Mouse (Mus musculus) forebrain, embryonic 15.5 days (tissue): Measurements from ENCODE around the gene Dapk2. TPM values are rescaled to one million over a fixed set of nuclear protein-coding genes. Genes with fewer than 3 reads are reported as not detected.

Experiments used
- ATAC-seq: fragments of 200-750 bp; cut with Nextera tagmentation; replicated peaks from 2 replicates; pipeline ENCODE4 v1.8.0; 2017; ENCODE audit warnings: mild to moderate bottlenecking, moderate TSS enrichment, moderate library complexity
- H3K27ac ChIP-seq: fragments of 300-500 bp; sonication (generic); replicated peaks from 2 replicates; pipeline ENCODE4 v1.5.1; 2015; ENCODE audit warnings: mild to moderate bottlenecking, inconsistent platforms
- H3K27me3 ChIP-seq: fragments of 300-500 bp; sonication (generic); 2 replicates; pipeline ENCODE4 v1.6.1; 2015; ENCODE audit warnings: inconsistent platforms
- H3K36me3 ChIP-seq: fragments of 300-500 bp; sonication (generic); 2 replicates; pipeline ENCODE4 v1.6.1; 2015; ENCODE audit warnings: mild to moderate bottlenecking, inconsistent platforms
- H3K4me1 ChIP-seq: fragments of 300-500 bp; sonication (generic); 2 replicates; pipeline ENCODE4 v1.6.1; 2015; ENCODE audit warnings: inconsistent platforms
- H3K4me2 ChIP-seq: fragments of 300-500 bp; sonication (generic); replicated peaks from 2 replicates; pipeline ENCODE4 v1.6.1; 2015; ENCODE audit warnings: mild to moderate bottlenecking, inconsistent platforms
- H3K4me3 ChIP-seq: fragments of 300-500 bp; sonication (generic); 2 replicates; pipeline ENCODE4 v1.5.1; 2015; ENCODE audit warnings: mild to moderate bottlenecking, inconsistent platforms
- H3K9ac ChIP-seq: fragments of 300-500 bp; sonication (generic); replicated peaks from 2 replicates; pipeline ENCODE4 v1.6.1; 2015; ENCODE audit warnings: mild to moderate bottlenecking, inconsistent platforms
- H3K9me3 ChIP-seq: fragments of 300-500 bp; sonication (generic); 2 replicates; pipeline ENCODE4 v1.6.1; 2016; ENCODE audit warnings: inconsistent platforms
- WGBS: fragments of 180-500 bp; shearing (Covaris S2); methylation state at CpG from one replicate; pipeline ENCODE4 v1.1.7; 2015; ENCODE audit warnings: mixed read lengths; 5-methylcytosine and 5-hydroxymethylcytosine counted together
- polyA plus RNA-seq: library from polyadenylated mRNA; unstranded; fragments of >200 nt; fragmentation: Nextera tagmentation; extraction: Ambion mirVana; gene quantifications from 2 replicates; pipeline ENCODE4 v1.2.1, GENCODE M21; 2015

Gene Dapk2
- polyA plus RNA-seq, result 1.4 and 1.8 TPM in 2 replicates

DNA sequence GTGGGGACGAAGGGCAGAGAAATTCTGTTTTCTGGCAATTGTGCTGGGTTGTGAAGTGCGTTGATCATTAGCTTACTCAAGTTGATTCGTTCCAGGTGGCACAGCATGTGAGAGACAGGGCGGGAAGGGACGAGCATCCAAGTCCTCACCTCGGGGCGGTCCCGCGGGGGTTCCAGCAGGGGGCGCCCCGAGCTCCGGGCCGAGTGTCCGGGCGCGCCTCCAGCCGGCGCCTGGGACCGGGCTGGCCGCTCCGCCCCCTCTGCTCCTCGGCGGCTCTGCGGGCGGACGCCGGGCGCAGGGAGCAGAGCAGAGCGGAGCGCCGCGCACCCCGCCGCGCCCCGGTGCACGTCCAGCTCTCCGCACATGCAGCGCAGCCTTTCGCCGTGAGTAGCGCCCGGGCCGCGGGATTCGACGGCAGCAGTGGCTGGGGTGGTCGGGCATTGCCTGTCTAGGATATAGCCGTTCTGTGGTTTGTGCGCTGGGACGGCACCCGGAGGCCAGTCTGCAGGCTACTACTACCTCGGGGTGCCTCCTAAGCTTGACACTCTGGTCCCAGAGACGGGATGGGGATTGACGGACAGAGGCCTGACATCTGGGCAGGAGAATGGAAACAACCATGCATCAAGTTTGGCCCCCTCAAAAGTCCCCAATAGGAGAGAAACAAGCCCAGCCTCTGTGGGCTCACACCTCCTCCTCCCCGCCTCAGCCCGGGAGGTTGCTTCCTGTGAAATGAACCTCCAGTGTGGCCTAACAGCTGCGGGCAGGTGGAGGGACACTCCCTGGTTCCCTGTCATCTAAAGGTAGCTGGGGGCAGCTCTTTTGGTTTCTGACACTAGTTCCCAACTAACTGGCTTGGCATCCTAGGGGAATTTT, at the start of gene Dapk2:
Gene Dapk2 (plus strand): TSS at position 266 of the 873 bp plus-strand sequence.
- H3K9ac ChIP-seq, result no peak within 1 kb of the TSS
- no peaks in the 10 kb centered on the region for H3K9me3 ChIP-seq
- H3K36me3 ChIP-seq, result no peaks in the 10 kb centered on the region
- H3K27me3 ChIP-seq, result peaks cover 7% of the 10 kb centered on the region; the same call in 1 of the 2 replicates
- peak within 1 kb of the TSS; percentile 35 for H3K4me3 ChIP-seq
- no peak within 1 kb of the TSS for H3K27ac ChIP-seq
- peak; percentile 32; the same call in 1 of the 2 replicates for ATAC-seq
- WGBS, result 2% methylated on average over 58 of the region's 58 CpGs
- peaks cover 5% of the 10 kb centered on the region; the same call in 1 of the 2 replicates for H3K4me1 ChIP-seq
- peak within 1 kb of the TSS; percentile 47 for H3K4me2 ChIP-seq

DNA sequence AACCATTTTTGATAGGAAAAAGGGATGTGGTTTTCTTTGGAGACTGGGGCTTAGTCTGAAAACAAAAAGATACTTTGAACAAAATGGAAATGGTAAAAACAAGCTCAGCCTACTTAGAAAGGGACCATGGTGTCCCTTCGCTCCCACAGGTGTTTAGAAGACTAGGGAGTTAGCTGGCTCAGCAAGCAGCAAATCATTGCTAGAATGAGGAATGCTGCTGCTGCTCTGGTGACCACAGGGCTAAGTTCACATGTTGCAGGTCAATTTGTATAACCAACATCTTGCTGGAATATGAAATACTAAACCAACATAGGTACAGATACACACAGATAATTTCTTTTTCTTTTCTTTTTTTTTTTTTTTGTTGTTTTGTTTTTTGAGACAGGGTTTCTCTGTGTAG, 48.4 kb upstream of the Dapk2 start:
- H3K27ac ChIP-seq, result no peak overlapping the region
- H3K27me3 ChIP-seq, result no peaks in the 10 kb centered on the region
- no peak for ATAC-seq
- WGBS, result 97% methylated on average over 1 of the region's 1 CpGs
- no peak overlapping the region for H3K4me2 ChIP-seq
- H3K36me3 ChIP-seq, result peaks cover 46% of the 10 kb centered on the region
- H3K4me3 ChIP-seq, result no peak overlapping the region
- H3K9ac ChIP-seq, result no peak overlapping the region
- H3K9me3 ChIP-seq, result no peaks in the 10 kb centered on the region
- peaks cover 4% of the 10 kb centered on the region; the same call in 1 of the 2 replicates for H3K4me1 ChIP-seq

DNA sequence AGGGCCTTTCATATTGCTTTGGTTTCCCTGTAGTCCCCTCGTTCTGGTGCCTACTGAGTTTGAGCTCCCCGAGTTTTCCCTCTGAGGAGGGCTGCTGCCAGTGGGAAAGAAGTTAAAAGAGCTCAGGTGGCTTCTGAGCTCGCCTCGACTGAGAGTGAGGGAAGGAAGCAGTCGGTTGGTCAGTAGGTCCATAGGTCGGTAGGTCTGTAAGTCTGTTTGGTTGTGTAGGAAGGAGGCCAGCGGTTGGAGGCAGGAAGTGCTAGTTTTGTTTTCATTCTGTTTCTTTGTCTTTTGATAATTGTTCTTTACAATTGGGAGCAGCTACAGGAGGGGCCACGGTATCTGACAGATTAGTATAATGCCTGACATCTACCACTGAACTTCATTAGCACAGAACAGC, 47.9 kb upstream of the Dapk2 start:
- 20% methylated on average over 8 of the region's 8 CpGs for WGBS
- Histone ChIP-seq H3K27me3 (no peaks in the 10 kb centered on the region), H3K9ac (no peak overlapping the region), H3K36me3 (peaks cover 42% of the 10 kb centered on the region), H3K4me1 (peaks cover 4% of the 10 kb centered on the region; the same call in 1 of the 2 replicates), H3K4me2 (no peak overlapping the region), H3K27ac (peak overlapping the region; percentile 6; the same call in 1 of the 2 replicates), H3K9me3 (no peaks in the 10 kb centered on the region), H3K4me3 (no peak overlapping the region)
- ATAC-seq, result no peak

DNA sequence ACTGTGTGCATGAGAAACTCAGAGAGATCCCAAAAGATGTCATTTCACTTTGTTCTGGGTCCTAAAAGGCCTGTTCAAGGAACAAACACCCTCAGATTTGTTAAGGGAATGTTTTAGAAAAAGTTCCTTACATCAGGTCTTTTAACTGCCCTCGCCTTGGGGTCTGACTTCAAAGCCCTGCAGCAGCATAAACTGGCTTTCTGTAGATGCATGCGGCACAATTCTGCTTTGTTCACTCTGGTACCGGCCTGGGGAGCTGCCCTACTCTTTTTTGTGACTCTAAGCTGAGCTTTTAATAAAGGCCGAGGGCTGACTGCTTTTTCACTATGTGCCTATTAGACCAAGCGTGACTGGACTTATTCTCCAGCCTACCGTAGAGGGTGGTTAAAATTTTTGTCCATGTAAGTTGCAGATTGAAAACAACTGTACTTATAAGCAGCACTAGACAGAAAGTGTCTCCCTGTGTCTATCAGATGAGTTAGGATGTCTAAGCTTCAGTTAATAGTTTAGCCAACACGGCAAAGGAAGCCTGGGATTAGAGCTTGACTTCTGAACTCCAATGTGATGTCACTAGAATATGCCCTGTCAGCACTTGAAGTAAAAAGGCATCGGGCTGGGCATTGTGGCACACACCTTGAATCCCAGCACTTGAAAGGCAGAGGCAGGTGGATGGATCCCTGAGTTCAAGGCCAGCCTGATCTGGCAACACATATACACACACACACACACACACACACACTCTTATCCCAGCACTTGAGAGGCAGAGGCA, 47.2 kb upstream of the Dapk2 start:
- Histone ChIP-seq H3K27me3 (no peaks in the 10 kb centered on the region), H3K4me2 (no peak overlapping the region), H3K9ac (no peak overlapping the region), H3K4me1 (peaks cover 4% of the 10 kb centered on the region; the same call in 1 of the 2 replicates), H3K9me3 (no peaks in the 10 kb centered on the region), H3K4me3 (no peak overlapping the region), H3K36me3 (peaks cover 35% of the 10 kb centered on the region), H3K27ac (peak overlapping the region; percentile 6; the same call in 1 of the 2 replicates)
- WGBS, result 11% methylated on average over 8 of the region's 8 CpGs
- no peak for ATAC-seq

DNA sequence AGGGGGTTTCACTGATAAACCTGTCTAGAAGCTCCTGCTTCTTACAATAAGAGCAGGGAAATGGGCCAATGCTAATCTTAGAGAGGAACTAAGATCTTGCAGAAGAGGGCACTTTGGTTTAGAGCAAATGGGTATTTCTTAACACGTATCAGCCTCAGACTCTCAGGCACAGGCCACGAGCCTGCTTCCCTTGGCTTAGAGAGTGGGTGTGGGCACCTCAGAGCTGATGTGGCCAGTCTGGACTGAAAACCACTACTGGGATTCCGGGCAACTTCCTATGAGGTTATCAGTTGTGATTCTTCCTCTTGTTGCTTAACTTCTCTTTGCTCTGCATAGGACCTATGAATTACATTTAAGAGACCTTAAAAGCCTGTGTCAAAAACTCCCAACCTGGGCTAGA, 43.7 kb upstream of the Dapk2 start:
- 90% methylated on average over 3 of the region's 3 CpGs for WGBS

GRCm38 (mm10) chr9:66116890-66117289, 41.1 kb upstream of the Dapk2 start:
- H3K36me3 ChIP-seq, result peaks cover 6% of the 10 kb centered on the region; the same call in 1 of the 2 replicates
- H3K27ac ChIP-seq, result no peak overlapping the region
- H3K9ac ChIP-seq, result no peak overlapping the region
- WGBS, result 63% methylated on average over 8 of the region's 8 CpGs
- no peaks in the 10 kb centered on the region for H3K27me3 ChIP-seq
- H3K4me3 ChIP-seq, result no peak overlapping the region
- ATAC-seq, result no peak
- no peak overlapping the region for H3K4me2 ChIP-seq
- peaks cover 20% of the 10 kb centered on the region for H3K4me1 ChIP-seq
- no peaks in the 10 kb centered on the region for H3K9me3 ChIP-seq

More for the DNA sequence above, 43.7 kb upstream of the Dapk2 start:
- H3K4me1 ChIP-seq, result peaks cover 4% of the 10 kb centered on the region; the same call in 1 of the 2 replicates
- H3K9me3 ChIP-seq, result no peaks in the 10 kb centered on the region
- H3K4me2 ChIP-seq, result no peak overlapping the region
- peaks cover 6% of the 10 kb centered on the region; the same call in 1 of the 2 replicates for H3K36me3 ChIP-seq
- H3K9ac ChIP-seq, result no peak overlapping the region
- no peak overlapping the region for H3K27ac ChIP-seq
- no peak overlapping the region for H3K4me3 ChIP-seq
- ATAC-seq, result no peak
- no peaks in the 10 kb centered on the region for H3K27me3 ChIP-seq

- Histone ChIP-seq H3K9ac (no peak overlapping the region), H3K9me3 (no peaks in the 10 kb centered on the region), H3K4me3 (no peak overlapping the region), H3K36me3 (peaks cover 3% of the 10 kb centered on the region; the same call in 1 of the 2 replicates), H3K27ac (no peak overlapping the region), H3K27me3 (no peaks in the 10 kb centered on the region), H3K4me2 (no peak overlapping the region), H3K4me1 (peaks cover 30% of the 10 kb centered on the region)
- 74% methylated on average over 2 of the region's 2 CpGs for WGBS
- ATAC-seq, result no peak
These were observed 38.5 kb upstream of the Dapk2 start for GRCm38 (mm10) chr9:66119498-66119897.

DNA sequence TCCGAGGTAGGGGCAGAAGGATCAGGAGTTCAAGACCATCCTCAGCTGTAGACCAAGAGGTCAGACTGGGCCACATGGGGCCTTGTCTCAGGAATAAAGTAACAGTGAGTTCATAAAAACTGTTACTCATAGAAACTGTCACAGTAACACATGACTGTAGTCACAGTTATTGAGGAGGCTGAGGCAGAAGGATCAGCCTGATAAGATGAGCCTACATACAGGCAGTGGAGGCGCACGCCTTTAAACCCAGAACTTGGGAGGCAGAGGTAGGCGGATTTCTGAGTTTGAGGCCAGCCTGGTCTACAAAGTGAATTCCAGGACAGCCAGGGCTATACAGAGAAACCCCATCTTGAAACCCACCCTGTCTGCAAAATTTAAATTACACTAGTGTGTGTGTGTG, 37.9 kb upstream of the Dapk2 start:
- Histone ChIP-seq H3K36me3 (no peaks in the 10 kb centered on the region; the same call in 1 of the 2 replicates), H3K27me3 (no peaks in the 10 kb centered on the region), H3K27ac (peak overlapping the region; percentile 79; the same call in 1 of the 2 replicates), H3K9me3 (no peaks in the 10 kb centered on the region), H3K4me3 (no peak overlapping the region), H3K4me2 (no peak overlapping the region), H3K4me1 (peaks cover 33% of the 10 kb centered on the region), H3K9ac (no peak overlapping the region)
- WGBS, result 95% methylated on average over 4 of the region's 4 CpGs
- no peak for ATAC-seq

DNA sequence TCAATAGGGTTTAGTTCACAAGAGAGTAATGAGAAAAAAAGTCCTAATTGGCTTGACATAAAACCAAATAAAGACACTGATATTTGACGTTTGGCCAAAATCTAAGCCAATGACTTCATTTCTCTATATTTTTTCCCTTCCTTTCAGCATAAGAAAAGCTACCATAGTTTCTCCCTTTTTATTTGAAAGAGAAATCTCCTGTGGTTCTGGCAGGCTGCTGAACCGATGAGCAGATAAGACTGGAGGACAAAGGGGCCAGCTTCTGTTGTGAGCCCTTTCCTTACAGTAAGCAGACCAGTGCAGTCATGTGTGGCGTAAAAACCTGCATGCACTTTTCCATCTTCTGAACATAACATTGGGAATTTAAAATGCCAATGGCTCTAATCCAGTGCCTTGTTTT, 37.1 kb upstream of the Dapk2 start:
- 52% methylated on average over 3 of the region's 3 CpGs for WGBS
- no peaks in the 10 kb centered on the region for H3K27me3 ChIP-seq
- peaks cover 41% of the 10 kb centered on the region for H3K4me1 ChIP-seq
- no peak overlapping the region for H3K9ac ChIP-seq
- no peak for ATAC-seq
- no peaks in the 10 kb centered on the region for H3K36me3 ChIP-seq
- H3K4me3 ChIP-seq, result no peak overlapping the region
- H3K27ac ChIP-seq, result peak overlapping the region; percentile 79
- H3K9me3 ChIP-seq, result no peaks in the 10 kb centered on the region
- H3K4me2 ChIP-seq, result no peak overlapping the region

DNA sequence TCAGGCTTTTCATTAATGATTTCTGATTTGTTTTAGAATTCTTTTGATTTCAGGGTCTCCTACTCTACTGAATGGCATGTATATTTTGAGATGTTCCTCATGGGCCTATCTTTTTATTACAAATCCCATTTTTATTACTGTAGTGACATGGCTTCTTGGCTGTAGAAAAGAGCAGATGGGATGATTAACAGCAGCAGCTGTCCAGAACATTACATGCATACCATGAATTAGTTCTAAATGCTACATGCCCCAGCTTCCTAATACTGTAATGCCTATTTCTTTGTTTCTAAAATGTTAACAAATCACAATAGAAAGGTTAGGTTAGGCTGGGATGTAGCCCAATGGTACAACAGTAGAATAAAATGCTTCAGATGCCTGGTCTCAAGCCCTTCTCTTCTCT, 36.6 kb upstream of the Dapk2 start:
- H3K27me3 ChIP-seq, result no peaks in the 10 kb centered on the region
- no peaks in the 10 kb centered on the region for H3K9me3 ChIP-seq
- H3K27ac ChIP-seq, result peak overlapping the region; percentile 79
- no peak overlapping the region for H3K4me3 ChIP-seq
- peaks cover 41% of the 10 kb centered on the region for H3K4me1 ChIP-seq
- no peak for ATAC-seq
- H3K4me2 ChIP-seq, result no peak overlapping the region; the same call in 1 of the 2 replicates
- no peak overlapping the region for H3K9ac ChIP-seq
- H3K36me3 ChIP-seq, result no peaks in the 10 kb centered on the region

GRCm38 (mm10) chr9:66123648-66124047, 34.4 kb upstream of the Dapk2 start:
- peak overlapping the region; percentile 89; the same call in 1 of the 2 replicates for H3K27ac ChIP-seq
- H3K4me3 ChIP-seq, result peak overlapping the region; percentile 61
- peaks cover 55% of the 10 kb centered on the region for H3K4me1 ChIP-seq
- 7% methylated on average over 5 of the region's 5 CpGs for WGBS
- peak overlapping the region; percentile 78 for H3K9ac ChIP-seq
- H3K9me3 ChIP-seq, result no peaks in the 10 kb centered on the region
- no peak for ATAC-seq
- peak overlapping the region; percentile 63 for H3K4me2 ChIP-seq
- H3K27me3 ChIP-seq, result no peaks in the 10 kb centered on the region
- H3K36me3 ChIP-seq, result no peaks in the 10 kb centered on the region

GRCm38 (mm10) chr9:66124111-66124531, 33.9 kb upstream of the Dapk2 start:
- H3K4me3 ChIP-seq, result peak overlapping the region; percentile 61
- H3K27me3 ChIP-seq, result no peaks in the 10 kb centered on the region
- under 1% methylated on average over 12 of the region's 12 CpGs for WGBS
- no peaks in the 10 kb centered on the region for H3K9me3 ChIP-seq
- H3K36me3 ChIP-seq, result no peaks in the 10 kb centered on the region
- H3K4me1 ChIP-seq, result peaks cover 55% of the 10 kb centered on the region
- ATAC-seq, result peak; percentile 14
- H3K4me2 ChIP-seq, result peak overlapping the region; percentile 63
- peak overlapping the region; percentile 89 for H3K27ac ChIP-seq
- peak overlapping the region; percentile 78 for H3K9ac ChIP-seq
